Mouse (Mus musculus) liver, postnatal 0 days (tissue): ENCODE measurements at regions not wholly inside any gene's neighbourhood (a gene's known extent, or its start where the extent isn't known, plus 50 kb on each side); places are given as distances from the start of the nearest gene placed in this dataset.

Source experiments
- ATAC-seq: fragments of 200-750 bp; cut with Nextera tagmentation; 2 replicates; pipeline ENCODE4 v1.8.0; 2017; ENCODE audit warnings: mild to moderate bottlenecking, moderate library complexity
- DNase-seq: peaks from one replicate; pipeline ENCODE4 v3.0.0-alpha.2; 2016
- H3K27ac ChIP-seq: fragments of 300-500 bp; sonication (generic); 2 replicates; pipeline ENCODE4 v1.5.1; 2014; ENCODE audit warnings: antibody characterized with exemption, moderate library complexity, mild to moderate bottlenecking, low read depth
- H3K27me3 ChIP-seq: fragments of 300-500 bp; sonication (generic); 2 replicates; pipeline ENCODE4 v1.6.1; 2014; ENCODE audit warnings: low read length, control low read depth, mixed read lengths; ENCODE audit not compliant: insufficient read depth
- H3K36me3 ChIP-seq: fragments of 300-500 bp; sonication (generic); replicated peaks from 2 replicates; pipeline ENCODE4 v1.6.1; 2014; ENCODE audit warnings: mild to moderate bottlenecking, control low read depth, low read length, moderate library complexity, mixed read lengths; ENCODE audit not compliant: insufficient read depth
- H3K4me1 ChIP-seq: fragments of 300-500 bp; sonication (generic); 2 replicates; pipeline ENCODE4 v1.6.1; 2014; ENCODE audit warnings: antibody characterized with exemption, mild to moderate bottlenecking, control low read depth; ENCODE audit not compliant: insufficient read depth
- H3K4me2 ChIP-seq: fragments of 300-500 bp; sonication (generic); 2 replicates; pipeline ENCODE4 v1.6.1; 2014; ENCODE audit warnings: low read depth, mild to moderate bottlenecking, low read length, moderate library complexity, mixed read lengths
- H3K4me3 ChIP-seq: fragments of 300-500 bp; sonication (generic); 2 replicates; pipeline ENCODE4 v1.5.1; 2014; ENCODE audit warnings: low read depth, low read length
- H3K9ac ChIP-seq: fragments of 300-500 bp; sonication (generic); replicated peaks from 2 replicates; pipeline ENCODE4 v1.6.1; 2014; ENCODE audit warnings: mild to moderate bottlenecking, moderate library complexity
- H3K9me3 ChIP-seq: fragments of 300-500 bp; sonication (generic); 2 replicates; pipeline ENCODE4 v1.6.1; 2016; ENCODE audit warnings: mild to moderate bottlenecking, control low read depth, low read length, mixed read lengths
- CTCF ChIP-seq: sonication (generic); IDR thresholded peaks from 2 replicates; pipeline ENCODE4 v1.5.1; 2016; ENCODE audit warnings: antibody characterized with exemption, low read depth
- EP300 ChIP-seq: IDR thresholded peaks from 2 replicates; pipeline ENCODE4 v1.6.1; 2016; ENCODE audit warnings: antibody characterized with exemption, low read depth, mild to moderate bottlenecking
- WGBS: fragments of 180-500 bp; shearing (Covaris S2); extraction: QIAGEN DNeasy Blood & Tissue Kit; methylation state at CpG from one replicate; pipeline ENCODE4 v1.1.7; 2014; ENCODE audit not compliant: insufficient replicate concordance; 5-methylcytosine and 5-hydroxymethylcytosine counted together

DNA sequence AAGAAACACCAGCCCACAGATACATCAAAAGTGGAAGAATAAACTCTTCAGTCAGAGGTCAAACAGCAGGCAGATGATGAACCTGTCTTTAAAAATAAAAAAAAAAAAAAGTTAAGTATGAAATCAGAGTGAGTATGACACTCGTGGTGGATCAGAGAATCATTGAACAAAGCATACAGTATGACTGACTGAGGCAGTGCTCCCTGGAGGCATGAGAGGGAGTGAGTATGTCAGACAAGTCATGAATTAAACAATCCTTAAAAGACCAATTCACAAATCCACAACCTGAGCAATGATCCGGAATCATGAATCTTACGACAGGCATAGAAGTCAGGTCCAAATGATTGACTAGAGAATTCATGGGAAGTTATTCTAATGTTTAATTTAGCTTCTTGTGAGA is 555.4 kb upstream of the Slc39a10 start:
- no peak overlapping the region for H3K27ac ChIP-seq
- ATAC-seq (no peak), DNase-seq (no peak)
- 78% methylated on average over 3 of the region's 3 CpGs for WGBS
- H3K9ac ChIP-seq: no peak overlapping the region
- H3K36me3 ChIP-seq: no peaks in the 10 kb centered on the region
- H3K9me3 ChIP-seq: no peaks in the 10 kb centered on the region
- no peaks in the 10 kb centered on the region for H3K4me1 ChIP-seq
- H3K27me3 ChIP-seq: no peaks in the 10 kb centered on the region
- no peak overlapping the region for H3K4me2 ChIP-seq
- no peak overlapping the region for H3K4me3 ChIP-seq
- TF ChIP-seq CTCF: no peak

DNA sequence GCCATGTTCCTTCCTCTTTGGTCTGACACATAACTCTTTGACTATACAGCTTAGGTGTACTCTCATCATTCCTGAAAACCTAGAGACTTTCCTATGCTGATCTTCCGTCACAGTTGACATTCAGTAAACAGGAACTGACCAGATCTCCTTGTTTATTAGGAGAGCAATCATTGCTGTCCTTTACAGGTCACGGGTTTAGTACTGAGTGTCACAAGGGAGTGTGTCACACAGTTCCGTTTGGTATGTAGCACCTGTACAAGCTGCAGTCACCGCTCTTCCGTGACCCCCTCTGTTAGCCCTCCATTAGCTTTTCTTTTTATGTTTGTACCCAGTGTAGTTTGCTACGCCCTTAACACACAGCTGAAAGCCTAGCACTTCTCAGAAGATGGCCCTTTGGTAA is 553.4 kb upstream of the Slc39a10 start:
- Histone ChIP-seq H3K27me3 (no peaks in the 10 kb centered on the region), H3K4me3 (no peak overlapping the region), H3K9me3 (no peaks in the 10 kb centered on the region), H3K4me1 (no peaks in the 10 kb centered on the region), H3K4me2 (no peak overlapping the region), H3K27ac (no peak overlapping the region), H3K36me3 (no peaks in the 10 kb centered on the region), H3K9ac (no peak overlapping the region)
- ATAC-seq: no peak
- DNase-seq: no peak
- WGBS: 40% methylated on average over 6 of the region's 6 CpGs
- TF ChIP-seq CTCF (no peak), EP300 (no peak)

DNA sequence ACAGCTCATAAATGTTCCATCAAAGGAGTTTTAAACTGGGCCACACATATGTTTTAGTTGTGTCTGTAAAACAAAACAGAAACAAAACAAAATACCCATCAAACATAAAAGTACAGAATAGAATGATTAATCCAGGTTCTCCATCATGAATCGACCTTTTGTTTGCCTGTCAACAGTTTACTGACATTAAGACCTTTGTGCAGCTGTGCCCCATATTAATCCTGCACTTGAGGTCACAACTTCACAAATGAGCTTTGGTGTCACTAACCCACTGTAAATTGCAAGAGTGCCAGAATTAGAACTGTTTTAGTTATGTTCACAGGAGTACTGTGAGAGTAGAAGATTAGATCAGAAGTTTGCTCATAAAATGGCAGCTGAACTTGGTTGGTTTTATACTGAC is 540.2 kb upstream of the Slc39a10 start:
- Histone ChIP-seq H3K27me3 (no peaks in the 10 kb centered on the region), H3K4me3 (no peak overlapping the region), H3K9me3 (no peaks in the 10 kb centered on the region), H3K27ac (no peak overlapping the region), H3K9ac (no peak overlapping the region), H3K4me1 (no peaks in the 10 kb centered on the region), H3K4me2 (no peak overlapping the region), H3K36me3 (no peaks in the 10 kb centered on the region)
- ATAC-seq: no peak
- no peak for DNase-seq
- TF ChIP-seq EP300 (no peak), CTCF (no peak)
- 55% methylated on average over 1 of the region's 1 CpGs for WGBS

DNA sequence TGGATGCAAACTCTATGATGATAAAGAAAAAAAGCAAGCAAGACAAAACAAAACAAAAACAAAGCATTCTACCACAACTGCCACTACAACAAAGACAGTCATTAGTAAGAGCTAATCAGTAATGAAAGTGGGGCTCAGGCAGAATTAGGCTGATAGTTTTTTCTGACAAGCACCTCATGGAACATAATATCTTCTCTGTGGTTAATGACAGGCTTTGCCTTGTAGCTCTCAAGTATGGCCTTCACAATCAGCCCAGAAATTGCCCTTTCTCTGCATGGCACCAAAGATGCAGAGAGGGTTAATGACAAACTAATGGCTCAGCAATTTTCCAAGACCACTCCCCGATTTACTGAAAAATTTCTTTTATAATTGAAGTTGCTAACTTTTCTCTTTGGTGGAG is 512.5 kb upstream of the Slc39a10 start:
- H3K9me3 ChIP-seq: no peaks in the 10 kb centered on the region
- 57% methylated on average over 1 of the region's 1 CpGs for WGBS

DNA sequence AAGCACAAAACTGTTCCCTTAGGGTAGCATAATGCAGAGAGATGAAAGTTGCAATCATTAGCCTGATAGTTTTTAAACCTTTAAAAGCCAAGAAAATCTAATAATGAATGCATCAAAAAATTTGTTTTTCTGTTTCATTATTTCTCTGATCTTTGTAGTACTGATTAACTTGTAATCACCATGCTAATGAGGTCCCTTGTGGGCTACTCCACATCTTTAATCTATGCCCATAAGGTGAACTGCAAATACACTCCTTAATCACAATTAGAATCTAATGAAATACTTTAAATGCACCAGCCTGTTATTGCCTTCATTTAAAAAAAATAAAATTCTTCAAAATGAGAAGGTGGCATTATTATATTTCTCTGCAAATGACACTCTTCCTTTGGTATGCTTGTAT is 493.9 kb upstream of the Slc39a10 start:
- no peak overlapping the region for H3K4me3 ChIP-seq
- no peaks in the 10 kb centered on the region for H3K4me1 ChIP-seq
- H3K27ac ChIP-seq: no peak overlapping the region
- no peaks in the 10 kb centered on the region for H3K27me3 ChIP-seq
- H3K9me3 ChIP-seq: no peaks in the 10 kb centered on the region
- DNase-seq (no peak), ATAC-seq (no peak)
- no peak for TF ChIP-seq CTCF
- no peak for TF ChIP-seq EP300
- no peak overlapping the region for H3K4me2 ChIP-seq
- H3K36me3 ChIP-seq: no peaks in the 10 kb centered on the region
- H3K9ac ChIP-seq: no peak overlapping the region

More for the DNA sequence above, 512.5 kb upstream of the Slc39a10 start:
- ATAC-seq (no peak), DNase-seq (no peak)
- Histone ChIP-seq H3K4me2 (no peak overlapping the region), H3K36me3 (no peaks in the 10 kb centered on the region), H3K4me1 (no peaks in the 10 kb centered on the region), H3K27me3 (no peaks in the 10 kb centered on the region), H3K27ac (no peak overlapping the region), H3K9ac (no peak overlapping the region), H3K4me3 (no peak overlapping the region)
- TF ChIP-seq EP300 (no peak), CTCF (no peak)

DNA sequence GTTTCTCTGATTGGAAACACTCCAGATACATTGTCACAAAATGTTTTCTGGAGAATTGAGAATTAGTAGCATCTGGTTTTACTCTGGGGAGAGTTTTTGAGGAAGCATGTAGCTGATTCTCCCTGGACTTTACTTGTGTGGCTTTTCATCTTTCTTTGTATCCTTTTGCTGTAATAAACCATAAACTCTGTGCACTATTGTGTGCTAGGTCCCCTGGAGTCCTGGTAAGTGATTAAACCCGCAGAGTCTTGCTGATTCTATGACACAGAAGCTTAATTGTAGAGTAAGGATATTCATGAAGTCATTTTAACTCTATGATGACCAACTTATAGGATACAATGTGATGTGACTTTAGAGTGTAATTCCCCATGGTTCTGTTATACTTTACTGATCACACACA is 486.1 kb upstream of the Slc39a10 start:
- TF ChIP-seq EP300 (no peak), CTCF (no peak)
- Histone ChIP-seq H3K4me1 (no peaks in the 10 kb centered on the region), H3K9ac (no peak overlapping the region), H3K36me3 (no peaks in the 10 kb centered on the region), H3K4me2 (no peak overlapping the region), H3K4me3 (no peak overlapping the region), H3K9me3 (no peaks in the 10 kb centered on the region), H3K27ac (no peak overlapping the region), H3K27me3 (no peaks in the 10 kb centered on the region)
- DNase-seq: no peak
- WGBS: 22% methylated on average over 1 of the region's 1 CpGs
- ATAC-seq: no peak

DNA sequence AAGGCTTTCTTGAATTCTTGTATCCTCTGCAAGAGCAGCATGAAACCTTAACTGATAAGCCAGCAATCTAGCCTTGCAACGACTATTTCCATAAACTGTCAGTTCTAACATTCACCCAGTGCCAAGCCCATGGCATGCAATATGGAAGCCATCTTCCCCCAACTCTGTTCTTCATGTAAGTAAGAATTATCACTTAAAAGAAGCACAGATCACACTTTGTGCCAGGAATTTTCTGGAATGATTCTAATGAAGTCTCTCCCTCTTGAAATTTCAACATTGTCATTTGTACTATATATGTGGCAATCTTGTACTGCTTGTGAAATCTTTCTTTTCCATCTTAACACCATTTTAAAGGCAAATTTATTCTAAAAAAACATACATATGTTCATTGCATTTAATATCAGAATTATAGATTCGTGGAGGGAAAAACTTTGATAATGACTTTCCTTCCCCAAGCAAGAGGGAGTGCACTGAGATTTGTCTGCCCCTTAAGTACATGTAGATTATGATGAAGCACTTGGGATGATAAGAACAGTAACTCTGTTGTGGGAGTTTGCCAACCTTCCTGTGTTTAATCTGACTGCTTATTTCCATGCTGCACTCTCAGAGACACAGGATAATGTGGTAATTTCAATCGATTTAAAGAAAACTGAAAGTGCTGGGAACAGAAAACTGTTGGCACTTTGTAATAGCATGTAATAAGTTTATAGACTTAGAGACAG is 447.2 kb upstream of the Slc39a10 start:
- no peak overlapping the region for H3K9ac ChIP-seq
- no peak for ATAC-seq
- H3K27ac ChIP-seq: no peak overlapping the region
- H3K4me1 ChIP-seq: no peaks in the 10 kb centered on the region
- TF ChIP-seq CTCF (no peak), EP300 (no peak)
- H3K4me2 ChIP-seq: no peak overlapping the region
- no peaks in the 10 kb centered on the region for H3K27me3 ChIP-seq
- H3K36me3 ChIP-seq: no peaks in the 10 kb centered on the region
- H3K4me3 ChIP-seq: no peak overlapping the region
- no peaks in the 10 kb centered on the region for H3K9me3 ChIP-seq
- no peak for DNase-seq
- WGBS: 54% methylated on average over 3 of the region's 3 CpGs
